Comparison of ENCODE assay signal across 8 mouse cellular contexts in the genomic region with DNA sequence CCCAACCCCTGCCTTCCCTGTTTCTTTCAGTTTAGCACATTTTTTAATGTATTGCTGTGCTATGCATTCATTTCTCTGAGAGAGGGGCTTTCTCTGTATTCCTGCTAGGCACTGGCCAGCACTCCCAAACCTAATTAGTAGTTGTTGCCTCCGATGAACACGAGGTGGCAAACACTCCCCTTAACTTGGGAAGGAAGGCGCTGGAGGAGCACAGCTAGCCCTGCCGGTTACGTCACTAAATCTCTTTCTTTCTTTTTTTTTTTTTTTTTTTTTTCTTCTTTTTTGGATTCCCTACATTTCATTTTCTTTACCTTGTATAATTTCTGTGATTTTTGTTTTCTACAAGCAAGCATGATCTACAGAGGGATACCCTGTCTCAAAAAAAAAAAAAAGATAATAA. TPM values are rescaled to one million over a fixed set of nuclear protein-coding genes. Genes with fewer than 3 reads are reported as not detected.
DNase-seq lines count a peak whose midpoint lies in the region; ATAC-seq lines count a peak whose summit lies in the region.

No protein-coding gene starts in this region.

- no peak for ATAC-seq in liver, embryonic 12.5 days
- peak; percentile 79; the same call in 1 of the 2 replicates for ATAC-seq in kidney, embryonic 16.5 days (ENCODE audit: low FRiP score, low TSS enrichment)

- H3K4me3 ChIP-seq in liver, embryonic 12.5 days: no peak overlapping the region
- no peak overlapping the region for H3K4me3 ChIP-seq in kidney, embryonic 16.5 days (ENCODE audit: low read length)

- no peaks in the 10 kb centered on the region for H3K9me3 ChIP-seq in liver, embryonic 12.5 days (replicated peaks)
- no peaks in the 10 kb centered on the region for H3K9me3 ChIP-seq in kidney, embryonic 16.5 days (ENCODE audit: low read length)

- no peak overlapping the region; the same call in 1 of the 2 replicates for H3K27ac ChIP-seq in liver, embryonic 12.5 days
- no peak overlapping the region for H3K27ac ChIP-seq in kidney, embryonic 16.5 days (ENCODE audit: low read length)

- 10% methylated on average over 5 of the region's 5 CpGs for WGBS in liver, embryonic 12.5 days (ENCODE audit: insufficient replicate concordance)
- 4% methylated on average over 5 of the region's 5 CpGs for WGBS in kidney, embryonic 16.5 days

- H3K36me3 ChIP-seq in liver, embryonic 12.5 days: peaks cover 14% of the 10 kb centered on the region
- H3K36me3 ChIP-seq in kidney, embryonic 16.5 days (ENCODE audit: insufficient read depth, low read length): no peaks in the 10 kb centered on the region

- peaks cover 69% of the 10 kb centered on the region for H3K4me1 ChIP-seq in liver, embryonic 12.5 days
- H3K4me1 ChIP-seq in kidney, embryonic 16.5 days (ENCODE audit: insufficient read depth, low read length): peaks cover 16% of the 10 kb centered on the region

- no peak overlapping the region for H3K9ac ChIP-seq in liver, embryonic 12.5 days
- H3K9ac ChIP-seq in kidney, embryonic 16.5 days (replicated peaks; ENCODE audit: low read length): no peak overlapping the region

- no peaks in the 10 kb centered on the region for H3K27me3 ChIP-seq in liver, embryonic 12.5 days (replicated peaks)
- H3K27me3 ChIP-seq in kidney, embryonic 16.5 days (ENCODE audit: insufficient read depth, low read length): no peaks in the 10 kb centered on the region

- no peak overlapping the region for H3K4me2 ChIP-seq in liver, embryonic 12.5 days
- no peak overlapping the region for H3K4me2 ChIP-seq in kidney, embryonic 16.5 days (replicated peaks; ENCODE audit: low read depth, low read length)

- DNase-seq in cerebellum, adult 9-10 months: peak; percentile 24
- no peak for DNase-seq in cerebellum, adult 8-10 months
- peak; percentile 46 for DNase-seq in liver
- DNase-seq in cerebellum, postnatal 14 days: peak; percentile 68 to 75
- DNase-seq in lung, postnatal 10 days: peak; percentile 82
- no peak for DNase-seq in spleen, postnatal 14 days (ENCODE audit: low spot score in 2 of 2)

RNA-seq across cellular contexts. Expression of a gene that starts 6.9 kb away (rescaled TPM):
- 26.3 and 29.4 TPM in 2 replicates for polyA plus RNA-seq in liver, embryonic 12.5 days (2016; fragmentation: Nextera tagmentation; extraction: Ambion mirVana)
- 34.2 and 39.0 TPM in 2 replicates for polyA plus RNA-seq in kidney, embryonic 16.5 days (2015; fragmentation: Nextera tagmentation; extraction: Ambion mirVana)

RNA-seq across cellular contexts. Expression of a gene that starts 39.5 kb away (rescaled TPM):
- 2.0 and 2.1 TPM in 2 replicates for polyA plus RNA-seq in liver, embryonic 12.5 days (2016; fragmentation: Nextera tagmentation; extraction: Ambion mirVana)
- polyA plus RNA-seq in kidney, embryonic 16.5 days (2015; fragmentation: Nextera tagmentation; extraction: Ambion mirVana): 15.0 and 15.6 TPM in 2 replicates

RNA-seq across cellular contexts. Expression of a gene that starts 58.3 kb away (rescaled TPM):
- polyA plus RNA-seq in liver, embryonic 12.5 days (2016; fragmentation: Nextera tagmentation; extraction: Ambion mirVana): 22.3 and 25.1 TPM in 2 replicates
- 104 and 111 TPM in 2 replicates for polyA plus RNA-seq in kidney, embryonic 16.5 days (2015; fragmentation: Nextera tagmentation; extraction: Ambion mirVana)

Comparison
In these comparisons a context has a peak if more than half of its experiments do, and no peak if none do; other contexts are left out.
1. DNase-seq: peak in cerebellum, adult 9-10 months (single experiment), liver (single experiment), cerebellum, postnatal 14 days (2 of 2) and lung, postnatal 10 days (single experiment); none in cerebellum, adult 8-10 months (single experiment) and spleen, postnatal 14 days (0 of 2).